Mouse (Mus musculus) bone marrow macrophage, adult 2 months (primary cell): ENCODE measurements around the gene H6pd. TPM values are rescaled to one million over a fixed set of nuclear protein-coding genes. Genes with fewer than 3 reads are reported as not detected.

Experiments used
- H3K27ac ChIP-seq: 2 replicates; pipeline ENCODE4 v1.5.1; 2012; ENCODE audit warnings: low read depth, low read length; ENCODE audit not compliant: insufficient read depth
- H3K4me1 ChIP-seq: 2 replicates; pipeline ENCODE4 v1.6.1; 2012; ENCODE audit warnings: low read length; ENCODE audit not compliant: control insufficient read depth, insufficient read depth
- H3K4me3 ChIP-seq: 2 replicates; pipeline ENCODE4 v1.5.1; 2012; ENCODE audit warnings: mild to moderate bottlenecking, low read length, moderate library complexity; ENCODE audit not compliant: insufficient read depth
- CTCF ChIP-seq: IDR thresholded peaks from 2 replicates; pipeline ENCODE4 v1.5.1; 2012; ENCODE audit warnings: low read depth, mild to moderate bottlenecking, low read length, moderate library complexity
- POLR2A ChIP-seq: IDR thresholded peaks from 2 replicates; pipeline ENCODE4 v1.6.1; 2012; ENCODE audit warnings: mild to moderate bottlenecking, low read depth, low read length, borderline replicate concordance
- polyA plus RNA-seq: library from polyadenylated mRNA; stranded (reverse); fragments of >200 nt; gene quantifications from 2 replicates; pipeline ENCODE4 v1.2.4, GENCODE M21; 2012; ENCODE audit not compliant: missing spikeins, insufficient read depth, insufficient read length

Gene H6pd
- polyA plus RNA-seq, 1 experiment, result 41.1 TPM

DNA sequence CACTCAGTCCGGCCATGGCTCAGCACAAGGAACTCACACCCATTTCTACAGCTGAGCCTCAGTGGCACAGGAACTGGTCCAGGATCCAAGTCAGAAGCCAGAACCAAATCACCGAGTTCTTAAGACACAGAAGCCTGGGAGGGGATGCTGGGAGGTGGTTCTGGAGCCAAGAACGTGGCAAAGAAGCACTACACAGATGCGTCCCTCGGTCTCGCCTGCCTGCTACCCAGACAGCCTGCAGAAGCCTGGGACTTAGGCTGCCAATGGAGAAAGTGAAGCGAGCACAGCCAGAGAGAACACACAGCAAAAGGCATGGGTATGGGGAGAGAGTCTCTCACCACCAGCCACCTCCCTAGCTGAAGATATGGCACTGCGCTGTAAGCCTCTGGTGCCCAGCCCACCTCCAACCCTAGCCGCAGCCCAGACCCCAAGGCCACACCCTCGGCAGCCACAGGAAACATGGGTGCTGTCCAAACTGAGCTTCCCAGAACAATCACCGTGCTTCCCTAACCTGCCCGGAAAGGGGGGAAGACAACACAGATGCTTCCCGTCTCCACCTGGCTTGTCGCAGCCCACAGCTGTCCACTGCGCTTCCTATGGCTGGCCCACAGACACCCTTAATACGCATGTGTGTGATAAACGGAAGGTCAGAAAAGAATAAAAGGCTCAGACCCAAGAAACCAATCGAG lies 67.6 kb downstream of the H6pd start:
- no peak for TF ChIP-seq POLR2A
- TF ChIP-seq CTCF, result no peak
- no peak overlapping the region for H3K4me3 ChIP-seq
- no peak overlapping the region for H3K27ac ChIP-seq
- H3K4me1 ChIP-seq, result peaks cover 3% of the 10 kb centered on the region; the same call in 1 of the 2 replicates

GRCm38 (mm10) chr4:149938701-149939100 lies 70.1 kb downstream of the H6pd start:
- Histone ChIP-seq H3K4me3 (no peak overlapping the region), H3K4me1 (no peaks in the 10 kb centered on the region), H3K27ac (no peak overlapping the region)
- TF ChIP-seq CTCF, result no peak
- no peak for TF ChIP-seq POLR2A

- H3K4me1 ChIP-seq, result no peaks in the 10 kb centered on the region
- H3K4me3 ChIP-seq, result no peak overlapping the region
- H3K27ac ChIP-seq, result no peak overlapping the region
- TF ChIP-seq CTCF, result no peak
- no peak for TF ChIP-seq POLR2A
Measured at GRCm38 (mm10) chr4:149936921-149937320, 71.9 kb downstream of the H6pd start.

DNA sequence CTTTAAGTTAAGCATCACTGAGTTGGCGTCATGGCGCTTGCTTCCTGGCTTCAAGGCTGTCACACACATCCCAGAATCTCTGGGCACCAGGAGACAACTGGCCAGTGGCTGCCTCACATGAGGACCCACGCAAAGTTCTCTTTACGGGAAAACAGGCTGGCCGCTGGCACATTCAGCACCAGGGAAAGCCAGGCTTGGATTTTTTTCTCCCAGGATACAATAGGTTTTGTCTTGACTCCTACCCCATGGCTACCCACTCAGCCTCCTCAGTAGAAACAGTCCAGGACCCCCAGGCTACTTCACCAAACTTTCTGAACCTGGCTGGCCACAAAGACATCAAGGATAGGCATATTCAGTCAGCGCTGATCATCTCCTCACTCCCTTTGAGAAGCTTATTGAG lies 73.4 kb downstream of the H6pd start:
- Histone ChIP-seq H3K27ac (no peak overlapping the region), H3K4me3 (no peak overlapping the region), H3K4me1 (no peaks in the 10 kb centered on the region)
- TF ChIP-seq CTCF (no peak), POLR2A (no peak)

DNA sequence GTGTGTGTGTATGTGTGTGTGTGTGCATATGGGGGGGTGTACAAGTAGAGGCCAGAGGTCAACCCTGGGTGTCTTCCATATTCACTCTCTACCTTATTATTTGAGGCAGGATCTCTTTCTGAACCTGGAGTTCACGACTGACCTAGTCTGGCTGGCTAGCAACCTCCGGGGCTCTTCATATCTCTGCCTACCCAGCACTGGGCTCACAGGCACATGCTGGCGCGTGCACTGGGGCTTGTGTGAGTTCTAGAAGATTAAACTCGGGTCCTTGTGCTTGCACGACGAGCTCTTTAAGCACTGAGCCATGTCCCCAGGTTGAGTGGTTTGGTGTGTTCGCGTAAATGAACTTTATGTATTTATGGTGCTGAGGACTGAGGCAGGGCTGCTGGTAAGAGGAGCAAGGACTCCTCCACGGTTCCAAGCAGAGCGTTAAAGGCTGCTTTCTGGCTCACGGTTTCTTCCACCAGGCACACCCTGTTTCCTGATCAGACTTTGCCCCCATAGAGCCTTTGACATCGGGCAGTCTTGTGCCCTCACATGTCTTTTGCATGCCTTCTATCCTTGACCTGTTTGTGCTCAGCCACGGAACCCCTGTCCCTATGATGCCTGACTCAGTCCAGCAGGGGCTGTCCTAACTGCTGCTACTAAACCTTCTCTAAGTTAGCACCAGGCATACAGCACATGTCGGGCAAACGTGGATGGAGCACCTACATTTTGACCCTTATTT lies 75.1 kb downstream of the H6pd start:
- no peaks in the 10 kb centered on the region for H3K4me1 ChIP-seq
- no peak overlapping the region for H3K27ac ChIP-seq
- TF ChIP-seq POLR2A, result no peak
- TF ChIP-seq CTCF, result no peak
- no peak overlapping the region for H3K4me3 ChIP-seq

GRCm38 (mm10) chr4:149933025-149933424 lies 75.8 kb downstream of the H6pd start:
- Histone ChIP-seq H3K4me1 (no peaks in the 10 kb centered on the region), H3K27ac (no peak overlapping the region), H3K4me3 (no peak overlapping the region)
- no peak for TF ChIP-seq CTCF
- no peak for TF ChIP-seq POLR2A

DNA sequence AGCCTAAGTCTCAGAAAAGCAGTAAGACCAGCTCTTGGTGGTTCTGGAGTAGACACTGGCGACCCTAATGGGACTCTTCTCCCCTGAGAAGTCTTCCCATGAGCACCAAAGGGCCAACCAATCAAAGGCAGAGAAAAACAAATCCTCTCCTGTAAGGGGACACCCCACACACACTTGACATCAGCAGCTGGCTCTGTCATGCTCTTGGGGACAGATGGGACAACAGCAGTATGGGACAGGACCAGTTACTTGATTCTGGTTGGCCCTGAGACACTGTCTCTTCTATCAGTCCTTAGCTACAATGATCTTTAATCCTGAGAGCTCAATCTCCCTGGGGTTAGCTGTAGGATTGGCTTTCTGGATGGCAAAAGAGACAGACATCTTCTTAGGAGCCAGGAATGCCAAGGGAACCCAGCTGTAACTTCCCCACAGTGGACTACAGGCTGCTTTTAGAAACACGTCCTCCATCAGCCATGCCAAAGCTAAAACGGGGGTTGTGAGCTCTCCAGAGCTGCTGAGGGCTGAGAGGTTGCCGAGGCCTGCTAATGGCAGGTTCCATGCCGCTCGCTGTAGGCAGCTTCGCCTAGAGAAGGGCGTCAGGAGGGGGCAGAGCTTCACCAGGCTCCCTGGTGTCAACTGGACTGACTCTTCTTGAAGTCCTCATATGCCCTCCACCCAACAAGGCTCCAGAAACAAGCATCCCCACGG lies 76.6 kb downstream of the H6pd start:
- Histone ChIP-seq H3K27ac (no peak overlapping the region), H3K4me1 (no peaks in the 10 kb centered on the region), H3K4me3 (no peak overlapping the region)
- TF ChIP-seq CTCF, result no peak

GRCm38 (mm10) chr4:149930755-149931154 lies 78.1 kb downstream of the H6pd start:
- Histone ChIP-seq H3K27ac (no peak overlapping the region), H3K4me1 (no peaks in the 10 kb centered on the region), H3K4me3 (no peak overlapping the region)
- TF ChIP-seq POLR2A, result no peak
- TF ChIP-seq CTCF, result no peak

Other genes with a start within 250 kb of the H6pd start
- 3.0 and 3.1 TPM in 2 replicates for gene Slc25a33, start 234.7 kb downstream of the H6pd start, polyA plus RNA-seq
- gene Spsb1, start 54.0 kb downstream of the H6pd start, polyA plus RNA-seq, result 1.2 TPM in 1 of 2 replicates, not detected in the other
- gene Gpr157, start 78.3 kb upstream of the H6pd start, polyA plus RNA-seq, result 4.8 and 5.1 TPM in 2 replicates
- 0.43 TPM in 1 of 2 replicates, not detected in the other for gene Slc2a5, start 110.3 kb upstream of the H6pd start, polyA plus RNA-seq
- gene Slc2a7, start 139.9 kb upstream of the H6pd start, polyA plus RNA-seq, result not detected in 2 replicates
- not detected in 2 replicates for gene Car6, start 192.3 kb upstream of the H6pd start, polyA plus RNA-seq
- 331 and 370 TPM in 2 replicates for gene Eno1, start 227.7 kb upstream of the H6pd start, polyA plus RNA-seq